Mouse (Mus musculus): ENCODE results near the gene Smarca1.

Gene Smarca1

DNA sequence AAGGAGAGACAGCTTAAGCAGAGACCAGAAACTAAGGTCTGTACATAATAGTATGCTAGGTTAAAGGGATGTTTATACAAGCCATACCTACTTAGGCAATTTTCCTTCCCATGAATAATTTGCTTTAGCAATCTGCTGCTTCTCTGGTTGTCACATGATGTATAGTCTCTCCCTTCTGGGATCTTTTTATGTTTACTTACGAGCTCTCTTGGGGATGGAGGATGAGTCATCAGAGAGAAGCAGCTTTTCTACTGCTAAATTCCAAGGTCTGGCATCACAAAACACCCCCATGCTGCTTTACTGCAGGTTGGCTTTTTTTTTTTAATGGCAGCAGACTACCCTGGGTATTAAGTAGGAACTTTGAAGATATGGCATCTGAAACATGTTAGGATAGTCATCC is 132.6 kb downstream of the Smarca1 start:
- DNase-seq = no peak
